Mouse (Mus musculus) kidney, postnatal 0 days (tissue): Measurements from ENCODE around the gene Cd163. TPM values are rescaled to one million over a fixed set of nuclear protein-coding genes. Genes with fewer than 3 reads are reported as not detected.
A peak's percentile ranks its signal among the peaks of the same experiment; 100 is the strongest.
"Not testable (repeated sequence)": the region's sequence is repeated elsewhere in the genome, so short reads cannot be mapped to it uniquely, and the experiment has no call there.

ENCODE experiments used
- ATAC-seq: fragments of 200-750 bp; cut with Nextera tagmentation; replicated peaks from 2 replicates; pipeline ENCODE4 v1.8.0; 2017; ENCODE audit warnings: low read depth, moderate number of reproducible peaks, moderate TSS enrichment, moderate library complexity; ENCODE audit not compliant: low FRiP score
- DNase-seq: peaks from one replicate; pipeline ENCODE4 v3.0.0-alpha.2; 2016; ENCODE audit warnings: low spot score
- H3K27ac ChIP-seq: fragments of 300-500 bp; sonication (generic); 2 replicates; pipeline ENCODE4 v1.5.1; 2014; ENCODE audit warnings: mild to moderate bottlenecking
- H3K27me3 ChIP-seq: fragments of 300-500 bp; sonication (generic); 2 replicates; pipeline ENCODE4 v1.6.1; 2014; ENCODE audit warnings: low read length, mixed read lengths; ENCODE audit not compliant: insufficient read depth
- H3K36me3 ChIP-seq: fragments of 300-500 bp; sonication (generic); 2 replicates; pipeline ENCODE4 v1.6.1; 2014; ENCODE audit warnings: low read length, mixed read lengths; ENCODE audit not compliant: insufficient read depth
- H3K4me1 ChIP-seq: fragments of 300-500 bp; sonication (generic); replicated peaks from 2 replicates; pipeline ENCODE4 v1.6.1; 2014; ENCODE audit warnings: antibody characterized with exemption, low read length, mixed read lengths; ENCODE audit not compliant: insufficient read depth
- H3K4me2 ChIP-seq: fragments of 300-500 bp; sonication (generic); 2 replicates; pipeline ENCODE4 v1.6.1; 2014; ENCODE audit warnings: mild to moderate bottlenecking, low read length, moderate library complexity, mixed read lengths
- H3K4me3 ChIP-seq: fragments of 300-500 bp; sonication (generic); replicated peaks from 2 replicates; pipeline ENCODE4 v1.5.1; 2014; ENCODE audit warnings: low read depth, low read length
- H3K9ac ChIP-seq: fragments of 300-500 bp; sonication (generic); 2 replicates; pipeline ENCODE4 v1.6.1; 2014; ENCODE audit warnings: low read depth, low read length
- H3K9me3 ChIP-seq: fragments of 300-500 bp; sonication (generic); replicated peaks from 2 replicates; pipeline ENCODE4 v1.6.1; 2016; ENCODE audit warnings: low read length, inconsistent platforms, mixed read lengths
- CTCF ChIP-seq: IDR thresholded peaks from 2 replicates; pipeline ENCODE4 v1.5.1; 2016; ENCODE audit warnings: antibody characterized with exemption, low read depth, mild to moderate bottlenecking, moderate library complexity
- WGBS: fragments of 180-500 bp; shearing (Covaris S2); extraction: QIAGEN DNeasy Blood & Tissue Kit; methylation state at CpG from one replicate; pipeline ENCODE4 v1.1.7; 2014; 5-methylcytosine and 5-hydroxymethylcytosine counted together
- polyA plus RNA-seq: library from polyadenylated mRNA; unstranded; fragments of >200 nt; fragmentation: Nextera tagmentation; extraction: Ambion mirVana; gene quantifications from 2 replicates; pipeline ENCODE4 v1.2.1, GENCODE M21; 2015

Cd163 gene
- polyA plus RNA-seq, 1 experiment from 2014 or later = 0.75 TPM

- DNase-seq (no peak), ATAC-seq (no peak)
- H3K9me3 ChIP-seq = no peaks in the 10 kb centered on the region
- 81% methylated on average over 5 of the region's 5 CpGs for WGBS
- no peaks in the 10 kb centered on the region for H3K36me3 ChIP-seq
- no peaks in the 10 kb centered on the region for H3K27me3 ChIP-seq
- no peak overlapping the region for H3K9ac ChIP-seq
- no peak for TF ChIP-seq CTCF
- H3K27ac ChIP-seq = no peak overlapping the region
- H3K4me3 ChIP-seq = no peak overlapping the region
- no peak overlapping the region for H3K4me2 ChIP-seq
- no peaks in the 10 kb centered on the region for H3K4me1 ChIP-seq
Observed at GRCm38 (mm10) chr6:124278291-124278690, 26.2 kb upstream of the Cd163 start.

- H3K9me3 ChIP-seq = no peaks in the 10 kb centered on the region
- 90% methylated on average over 4 of the region's 4 CpGs for WGBS
- H3K36me3 ChIP-seq = no peaks in the 10 kb centered on the region
- H3K27ac ChIP-seq = no peak overlapping the region
- H3K9ac ChIP-seq = no peak overlapping the region
- H3K27me3 ChIP-seq = no peaks in the 10 kb centered on the region
- TF ChIP-seq CTCF = no peak
- ATAC-seq (no peak), DNase-seq (no peak)
- no peaks in the 10 kb centered on the region for H3K4me1 ChIP-seq
- no peak overlapping the region for H3K4me2 ChIP-seq
- H3K4me3 ChIP-seq = no peak overlapping the region
Observed at GRCm38 (mm10) chr6:124282731-124283130, 21.7 kb upstream of the Cd163 start.

GRCm38 (mm10) chr6:124297378-124297777 is 7.1 kb upstream of the Cd163 start:
- ATAC-seq, H3K4me3 ChIP-seq, H3K27ac ChIP-seq, H3K27me3 ChIP-seq, H3K4me2 ChIP-seq, H3K4me1 ChIP-seq, H3K9me3 ChIP-seq, H3K9ac ChIP-seq, DNase-seq, H3K36me3 ChIP-seq: not testable (repeated sequence)
- 97% methylated on average over 4 of the region's 5 CpGs for WGBS

GRCm38 (mm10) chr6:124301447-124302192 is 2.8 kb upstream of the Cd163 start:
- DNase-seq (no peak), ATAC-seq (no peak)
- Histone ChIP-seq H3K27me3 (no peaks in the 10 kb centered on the region), H3K36me3 (no peaks in the 10 kb centered on the region), H3K27ac (no peak overlapping the region), H3K9ac (no peak overlapping the region), H3K4me3 (no peak overlapping the region), H3K9me3 (no peaks in the 10 kb centered on the region), H3K4me2 (no peak overlapping the region), H3K4me1 (no peaks in the 10 kb centered on the region)
- no peak for TF ChIP-seq CTCF
- 85% methylated on average over 3 of the region's 3 CpGs for WGBS

- H3K4me3 ChIP-seq = no peak overlapping the region
- no peaks in the 10 kb centered on the region for H3K9me3 ChIP-seq
- H3K27me3 ChIP-seq = no peaks in the 10 kb centered on the region
- no peak for DNase-seq
- no peak for TF ChIP-seq CTCF
- 81% methylated on average over 8 of the region's 8 CpGs for WGBS
- ATAC-seq = no peak
- H3K36me3 ChIP-seq = no peaks in the 10 kb centered on the region
- H3K27ac ChIP-seq = no peak overlapping the region
- no peak overlapping the region for H3K4me2 ChIP-seq
- H3K9ac ChIP-seq = no peak overlapping the region
- no peaks in the 10 kb centered on the region for H3K4me1 ChIP-seq
Observed at GRCm38 (mm10) chr6:124308935-124309334, 4.5 kb downstream of the Cd163 start.

- DNase-seq = no peak
- no peak overlapping the region for H3K4me3 ChIP-seq
- no peaks in the 10 kb centered on the region for H3K4me1 ChIP-seq
- WGBS = 87% methylated on average over 6 of the region's 6 CpGs
- H3K4me2 ChIP-seq = no peak overlapping the region
- H3K36me3 ChIP-seq = no peaks in the 10 kb centered on the region
- no peak overlapping the region for H3K27ac ChIP-seq
- no peaks in the 10 kb centered on the region for H3K9me3 ChIP-seq
- H3K27me3 ChIP-seq = no peaks in the 10 kb centered on the region
- H3K9ac ChIP-seq = no peak overlapping the region
- ATAC-seq = no peak
- TF ChIP-seq CTCF = no peak
Observed at GRCm38 (mm10) chr6:124312292-124312691, 7.8 kb downstream of the Cd163 start.

GRCm38 (mm10) chr6:124320371-124320770 is 15.9 kb downstream of the Cd163 start:
- Histone ChIP-seq H3K27me3 (no peaks in the 10 kb centered on the region), H3K4me2 (no peak overlapping the region), H3K27ac (no peak overlapping the region), H3K9ac (no peak overlapping the region), H3K4me1 (no peaks in the 10 kb centered on the region), H3K9me3 (no peaks in the 10 kb centered on the region), H3K4me3 (no peak overlapping the region), H3K36me3 (no peaks in the 10 kb centered on the region)
- whole genome bisulfite sequencing = 27% methylated on average over 6 of the region's 6 CpGs
- ATAC-seq (no peak), DNase-seq (peak; percentile 40)
- no peak for TF ChIP-seq CTCF
